Mouse (Mus musculus): Measurements from ENCODE around the gene Pibf1. TPM values are rescaled to one million over a fixed set of nuclear protein-coding genes. Genes with fewer than 3 reads are reported as not detected.

The Pibf1 gene
- polyA plus RNA-seq, 1 experiment from 2014 or later: 23.6 TPM

DNA sequence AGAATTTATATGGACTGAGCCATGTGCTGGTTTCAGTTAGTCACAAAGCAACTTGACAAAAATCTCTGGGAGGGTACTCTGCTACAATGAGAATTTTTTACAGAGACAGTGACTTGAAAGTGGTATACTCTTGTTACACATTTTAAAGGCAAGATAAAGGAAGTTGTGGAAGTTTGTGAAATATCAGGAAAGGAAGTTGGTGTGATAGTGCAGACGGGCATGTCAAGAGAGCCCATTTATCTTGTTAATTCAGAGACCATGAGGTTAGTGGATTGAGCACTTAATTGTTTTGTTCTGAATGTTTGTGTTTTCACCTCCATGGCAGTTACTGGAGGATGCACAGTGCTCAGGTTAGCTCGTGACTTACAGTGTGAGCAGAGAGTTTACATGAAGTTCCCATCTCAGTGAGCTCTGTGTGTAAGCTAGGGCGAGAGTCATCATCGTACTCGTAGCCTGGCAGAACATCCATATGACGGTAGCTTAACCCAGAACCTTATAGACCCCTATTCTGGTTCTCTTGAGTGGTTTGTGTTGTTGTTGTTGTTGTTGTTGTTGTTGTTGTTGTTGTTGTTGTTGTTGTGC, 5.4 kb downstream of the Pibf1 start:
- H3K4me1 ChIP-seq (replicated peaks; ENCODE audit: control insufficient read depth, insufficient read depth, low read length): no peaks in the 10 kb centered on the region
- 94% methylated on average over 6 of the region's 6 CpGs for WGBS
- H3K9ac ChIP-seq (ENCODE audit: low read depth, low read length): no peak overlapping the region
- H3K27ac ChIP-seq (ENCODE audit: low read depth, low read length): no peak overlapping the region
- H3K4me3 ChIP-seq (ENCODE audit: low read depth, low read length): no peak overlapping the region
- peaks cover 6% of the 10 kb centered on the region for H3K36me3 ChIP-seq (ENCODE audit: control insufficient read depth, insufficient read depth, low read length)
- DNase-seq (ENCODE audit: low spot score) (no peak), ATAC-seq (ENCODE audit: low FRiP score) (no peak)
- no peaks in the 10 kb centered on the region for H3K27me3 ChIP-seq (ENCODE audit: control insufficient read depth, insufficient read depth, low read length)
- no peak overlapping the region for H3K4me2 ChIP-seq (replicated peaks; ENCODE audit: low read depth, low read length)
- no peaks in the 10 kb centered on the region for H3K9me3 ChIP-seq (ENCODE audit: control insufficient read depth, low read length)

GRCm38 (mm10) chr14:99106671-99107070, 7.4 kb downstream of the Pibf1 start:
- Histone ChIP-seq H3K4me1 (replicated peaks; ENCODE audit: control insufficient read depth, insufficient read depth, low read length) (no peaks in the 10 kb centered on the region), H3K9ac (ENCODE audit: low read depth, low read length) (no peak overlapping the region), H3K9me3 (ENCODE audit: control insufficient read depth, low read length) (no peaks in the 10 kb centered on the region), H3K4me2 (replicated peaks; ENCODE audit: low read depth, low read length) (no peak overlapping the region), H3K4me3 (ENCODE audit: low read depth, low read length) (no peak overlapping the region), H3K27ac (ENCODE audit: low read depth, low read length) (no peak overlapping the region), H3K27me3 (ENCODE audit: control insufficient read depth, insufficient read depth, low read length) (no peaks in the 10 kb centered on the region), H3K36me3 (ENCODE audit: control insufficient read depth, insufficient read depth, low read length) (peaks cover 6% of the 10 kb centered on the region)
- WGBS: 92% methylated on average over 2 of the region's 2 CpGs
- DNase-seq (ENCODE audit: low spot score) (no peak), ATAC-seq (ENCODE audit: low FRiP score) (no peak)

GRCm38 (mm10) chr14:99107631-99108187, 8.5 kb downstream of the Pibf1 start:
- Histone ChIP-seq H3K27me3 (ENCODE audit: control insufficient read depth, insufficient read depth, low read length) (no peaks in the 10 kb centered on the region), H3K27ac (ENCODE audit: low read depth, low read length) (no peak overlapping the region), H3K4me2 (replicated peaks; ENCODE audit: low read depth, low read length) (no peak overlapping the region), H3K4me3 (ENCODE audit: low read depth, low read length) (no peak overlapping the region), H3K9ac (ENCODE audit: low read depth, low read length) (no peak overlapping the region), H3K36me3 (ENCODE audit: control insufficient read depth, insufficient read depth, low read length) (peaks cover 6% of the 10 kb centered on the region), H3K9me3 (ENCODE audit: control insufficient read depth, low read length) (no peaks in the 10 kb centered on the region), H3K4me1 (replicated peaks; ENCODE audit: control insufficient read depth, insufficient read depth, low read length) (no peaks in the 10 kb centered on the region)
- no peak for ATAC-seq (ENCODE audit: low FRiP score)
- no peak for DNase-seq (ENCODE audit: low spot score)
- 50% methylated on average over 2 of the region's 2 CpGs for WGBS

DNA sequence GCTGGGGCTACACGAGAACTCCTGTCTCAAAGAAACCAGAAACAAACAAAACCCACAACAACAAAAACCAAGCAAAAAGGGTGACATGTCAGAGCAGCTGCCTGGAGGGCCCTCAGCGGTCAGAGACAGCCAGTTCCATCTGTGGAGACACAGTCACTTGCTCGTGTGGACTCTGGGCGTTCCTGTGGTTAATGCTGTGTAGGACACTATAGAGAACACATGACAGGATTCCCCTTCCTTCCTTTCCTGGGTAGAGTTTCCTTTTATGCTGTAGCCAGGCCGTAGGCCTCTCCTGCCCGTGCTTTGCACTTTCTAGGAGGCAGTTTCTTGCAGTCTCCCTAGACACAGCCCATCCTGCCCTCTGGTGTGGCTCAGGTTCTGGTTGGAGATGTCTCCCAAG, 9.5 kb downstream of the Pibf1 start:
- no peak overlapping the region for H3K9ac ChIP-seq (ENCODE audit: low read depth, low read length)
- H3K27ac ChIP-seq (ENCODE audit: low read depth, low read length): no peak overlapping the region
- H3K27me3 ChIP-seq (ENCODE audit: control insufficient read depth, insufficient read depth, low read length): no peaks in the 10 kb centered on the region
- H3K4me1 ChIP-seq (replicated peaks; ENCODE audit: control insufficient read depth, insufficient read depth, low read length): no peaks in the 10 kb centered on the region
- no peak overlapping the region for H3K4me3 ChIP-seq (ENCODE audit: low read depth, low read length)
- H3K9me3 ChIP-seq (ENCODE audit: control insufficient read depth, low read length): no peaks in the 10 kb centered on the region
- H3K4me2 ChIP-seq (replicated peaks; ENCODE audit: low read depth, low read length): no peak overlapping the region
- H3K36me3 ChIP-seq (ENCODE audit: control insufficient read depth, insufficient read depth, low read length): peaks cover 6% of the 10 kb centered on the region
- DNase-seq (ENCODE audit: low spot score) (no peak), ATAC-seq (ENCODE audit: low FRiP score) (no peak)
- 96% methylated on average over 6 of the region's 6 CpGs for WGBS

- Histone ChIP-seq H3K4me1 (replicated peaks; ENCODE audit: control insufficient read depth, insufficient read depth, low read length) (no peaks in the 10 kb centered on the region), H3K4me2 (replicated peaks; ENCODE audit: low read depth, low read length) (no peak overlapping the region), H3K4me3 (ENCODE audit: low read depth, low read length) (no peak overlapping the region), H3K36me3 (ENCODE audit: control insufficient read depth, insufficient read depth, low read length) (no peaks in the 10 kb centered on the region), H3K27ac (ENCODE audit: low read depth, low read length) (no peak overlapping the region), H3K9ac (ENCODE audit: low read depth, low read length) (no peak overlapping the region), H3K9me3 (ENCODE audit: control insufficient read depth, low read length) (no peaks in the 10 kb centered on the region), H3K27me3 (ENCODE audit: control insufficient read depth, insufficient read depth, low read length) (no peaks in the 10 kb centered on the region)
- ATAC-seq (ENCODE audit: low FRiP score): no peak
- DNase-seq (ENCODE audit: low spot score): no peak
- 86% methylated on average over 4 of the region's 4 CpGs for WGBS
Observed at GRCm38 (mm10) chr14:99117576-99117975, 18.4 kb downstream of the Pibf1 start.

- 85% methylated on average over 11 of the region's 11 CpGs for WGBS
- no peak for ATAC-seq (ENCODE audit: low FRiP score)
Observed at GRCm38 (mm10) chr14:99121584-99122339, 22.5 kb downstream of the Pibf1 start.

GRCm38 (mm10) chr14:99124076-99124475, 24.9 kb downstream of the Pibf1 start:
- Histone ChIP-seq H3K4me2 (replicated peaks; ENCODE audit: low read depth, low read length) (no peak overlapping the region), H3K27ac (ENCODE audit: low read depth, low read length) (no peak overlapping the region), H3K4me1 (replicated peaks; ENCODE audit: control insufficient read depth, insufficient read depth, low read length) (no peaks in the 10 kb centered on the region), H3K27me3 (ENCODE audit: control insufficient read depth, insufficient read depth, low read length) (no peaks in the 10 kb centered on the region), H3K9ac (ENCODE audit: low read depth, low read length) (no peak overlapping the region), H3K9me3 (ENCODE audit: control insufficient read depth, low read length) (no peaks in the 10 kb centered on the region), H3K4me3 (ENCODE audit: low read depth, low read length) (no peak overlapping the region), H3K36me3 (ENCODE audit: control insufficient read depth, insufficient read depth, low read length) (no peaks in the 10 kb centered on the region)
- DNase-seq (ENCODE audit: low spot score) (no peak), ATAC-seq (ENCODE audit: low FRiP score) (no peak)
- WGBS: 87% methylated on average over 4 of the region's 4 CpGs

More at GRCm38 (mm10) chr14:99121584-99122339, 22.5 kb downstream of the Pibf1 start:
- Histone ChIP-seq H3K36me3 (ENCODE audit: control insufficient read depth, insufficient read depth, low read length) (no peaks in the 10 kb centered on the region), H3K27ac (ENCODE audit: low read depth, low read length) (no peak overlapping the region), H3K9me3 (ENCODE audit: control insufficient read depth, low read length) (no peaks in the 10 kb centered on the region), H3K4me1 (replicated peaks; ENCODE audit: control insufficient read depth, insufficient read depth, low read length) (no peaks in the 10 kb centered on the region), H3K27me3 (ENCODE audit: control insufficient read depth, insufficient read depth, low read length) (no peaks in the 10 kb centered on the region), H3K9ac (ENCODE audit: low read depth, low read length) (no peak overlapping the region), H3K4me3 (ENCODE audit: low read depth, low read length) (no peak overlapping the region), H3K4me2 (replicated peaks; ENCODE audit: low read depth, low read length) (no peak overlapping the region)
- no peak for DNase-seq (ENCODE audit: low spot score)

DNA sequence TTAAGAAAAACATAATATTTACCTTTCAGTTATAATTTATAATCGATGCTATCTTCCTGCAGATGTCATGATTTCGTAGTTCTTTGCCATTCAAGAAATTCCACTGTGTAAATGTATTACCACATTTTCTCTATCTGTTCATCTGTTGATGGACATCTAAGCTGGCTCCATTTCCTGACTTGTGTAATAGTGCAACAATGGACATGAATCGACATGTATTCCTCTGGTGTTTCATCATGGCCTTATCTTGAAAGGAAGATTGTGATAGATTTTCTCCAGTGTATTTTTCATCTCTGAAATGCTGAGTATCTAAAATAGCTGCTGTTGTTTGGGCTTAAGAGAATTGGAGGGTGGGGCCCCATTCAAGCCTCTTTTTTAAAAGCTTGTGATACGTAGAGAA, 27.5 kb downstream of the Pibf1 start:
- Histone ChIP-seq H3K4me3 (ENCODE audit: low read depth, low read length) (no peak overlapping the region), H3K4me1 (replicated peaks; ENCODE audit: control insufficient read depth, insufficient read depth, low read length) (no peaks in the 10 kb centered on the region), H3K36me3 (ENCODE audit: control insufficient read depth, insufficient read depth, low read length) (no peaks in the 10 kb centered on the region), H3K4me2 (replicated peaks; ENCODE audit: low read depth, low read length) (no peak overlapping the region), H3K27me3 (ENCODE audit: control insufficient read depth, insufficient read depth, low read length) (no peaks in the 10 kb centered on the region), H3K9me3 (ENCODE audit: control insufficient read depth, low read length) (no peaks in the 10 kb centered on the region), H3K27ac (ENCODE audit: low read depth, low read length) (no peak overlapping the region), H3K9ac (ENCODE audit: low read depth, low read length) (no peak overlapping the region)
- ATAC-seq (ENCODE audit: low FRiP score): no peak
- WGBS: 95% methylated on average over 4 of the region's 4 CpGs
- no peak for DNase-seq (ENCODE audit: low spot score)

DNA sequence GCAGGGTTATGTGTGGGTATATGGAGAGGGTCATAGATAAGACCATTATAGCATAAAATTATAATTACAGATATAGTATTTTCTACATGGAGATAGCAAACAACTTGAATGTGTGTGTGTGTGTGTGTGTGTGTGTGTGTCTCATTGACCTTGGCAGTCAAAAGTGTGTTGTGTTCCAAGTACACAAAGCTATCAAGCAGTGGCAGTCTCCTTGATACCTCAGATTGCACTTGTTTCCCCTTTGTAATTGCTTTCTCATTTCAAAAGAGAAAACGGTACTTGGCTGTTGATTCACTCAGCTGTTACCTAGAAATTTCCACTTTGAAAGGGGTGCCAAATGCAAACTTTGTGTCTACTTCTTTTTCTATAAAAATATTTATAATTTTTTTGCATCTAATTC, 28.3 kb downstream of the Pibf1 start:
- no peak for ATAC-seq (ENCODE audit: low FRiP score)
- H3K9me3 ChIP-seq (ENCODE audit: control insufficient read depth, low read length): no peaks in the 10 kb centered on the region
- no peaks in the 10 kb centered on the region for H3K27me3 ChIP-seq (ENCODE audit: control insufficient read depth, insufficient read depth, low read length)
- H3K4me3 ChIP-seq (ENCODE audit: low read depth, low read length): no peak overlapping the region
- H3K4me2 ChIP-seq (replicated peaks; ENCODE audit: low read depth, low read length): no peak overlapping the region
- H3K4me1 ChIP-seq (replicated peaks; ENCODE audit: control insufficient read depth, insufficient read depth, low read length): no peaks in the 10 kb centered on the region
- no peaks in the 10 kb centered on the region for H3K36me3 ChIP-seq (ENCODE audit: control insufficient read depth, insufficient read depth, low read length)
- no peak overlapping the region for H3K27ac ChIP-seq (ENCODE audit: low read depth, low read length)
- no peak overlapping the region for H3K9ac ChIP-seq (ENCODE audit: low read depth, low read length)
- DNase-seq (ENCODE audit: low spot score): no peak
- 90% methylated on average over 1 of the region's 1 CpGs for WGBS
